Mouse (Mus musculus) stomach, postnatal 0 days (tissue): ENCODE data around the gene Slamf7.

Experiments used
- CTCF ChIP-seq: IDR thresholded peaks from 2 replicates; pipeline ENCODE4 v1.5.1; 2016; ENCODE audit warnings: antibody characterized with exemption, low read depth, mild to moderate bottlenecking, moderate library complexity
- EP300 ChIP-seq: optimal IDR thresholded peaks from 2 replicates; pipeline ENCODE3; 2016; ENCODE audit warnings: antibody characterized with exemption

- TF ChIP-seq CTCF (no peak), EP300 (no peak)
These were observed 9.2 kb downstream of the Slamf7 start for GRCm38 (mm10) chr1:171643612-171644011.
